Mouse (Mus musculus) CH12.LX (cell line): ENCODE measurements around the gene Tmem11.

Source experiments
- CTCF ChIP-seq, 2 experiments: IDR thresholded peaks in 1 of 2; conservative IDR thresholded peaks in 1 of 2; 2 replicates each; pipeline ENCODE4 v1.5.1; 2011 to 2012; ENCODE audit warnings: low read depth in 2 of 2, low read length in 2 of 2, improper control_type of control experiment in 1 of 2, inconsistent platforms in 1 of 2, mild to moderate bottlenecking in 1 of 2, moderate library complexity in 1 of 2
- MEF2A ChIP-seq: IDR thresholded peaks from 2 replicates; pipeline ENCODE4 v1.6.1; 2014; ENCODE audit warnings: low read depth, mild to moderate bottlenecking, inconsistent platforms, low read length, improper control_type of control experiment, borderline replicate concordance
- MYC ChIP-seq: IDR thresholded peaks from 2 replicates; pipeline ENCODE4 v1.6.1; 2011; ENCODE audit warnings: low read depth, mild to moderate bottlenecking, improper control_type of control experiment, low read length
- POLR2A ChIP-seq: IDR thresholded peaks from 2 replicates; pipeline ENCODE4 v1.6.1; 2011; ENCODE audit warnings: low read depth, mild to moderate bottlenecking, improper control_type of control experiment, low read length
- SIN3A ChIP-seq: IDR thresholded peaks from 2 replicates; pipeline ENCODE4 v1.6.1; 2012; ENCODE audit warnings: low read length, improper control_type of control experiment, inconsistent platforms
- ZKSCAN1 ChIP-seq: IDR thresholded peaks from 2 replicates; pipeline ENCODE4 v1.6.1; 2012; ENCODE audit warnings: low read depth, inconsistent platforms, low read length, improper control_type of control experiment, borderline replicate concordance

DNA sequence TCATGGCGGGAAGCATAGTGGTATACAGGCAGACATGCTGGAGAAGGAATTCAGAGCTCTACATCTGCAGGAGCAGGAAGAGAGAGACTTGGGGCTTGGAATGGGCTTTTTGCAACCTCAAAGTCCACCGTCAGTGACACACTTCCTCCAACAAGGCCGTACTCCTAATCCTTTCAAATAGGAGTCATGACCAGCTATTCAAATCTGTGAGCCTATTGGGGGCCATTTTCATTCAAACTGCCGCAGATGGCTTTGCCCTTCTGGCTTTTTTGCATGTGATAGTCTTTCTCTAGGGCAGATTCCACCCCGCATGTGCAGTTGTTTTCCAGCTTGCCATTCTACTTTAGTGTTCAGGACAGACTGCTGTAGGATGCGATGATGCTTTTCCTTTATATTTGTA is 42.2 kb downstream of the Tmem11 start:
- TF ChIP-seq ZKSCAN1 (no peak), MYC (no peak), POLR2A (no peak), CTCF (conservative IDR thresholded peaks at IDR 0.05 in 1 of 2, IDR thresholded peaks at IDR 0.05 in 1 of 2; ENCODE audit: low read depth in 2 of 2, low read length in 2 of 2) (no peak), MEF2A (no peak), SIN3A (no peak)
